ENCODE assay signal across 7 mouse cellular contexts in genomic region chr4:132555550-132555949, GRCm38 (mm10). TPM values are rescaled to one million over a fixed set of nuclear protein-coding genes. Genes with fewer than 3 reads are reported as not detected.
A peak's percentile ranks its signal among the peaks of the same experiment; 100 is the strongest.
DNase-seq lines count a peak whose midpoint lies in the region; ATAC-seq and TF ChIP-seq lines count a peak whose summit lies in the region.
"Not testable (repeated sequence)": the region's sequence is repeated elsewhere in the genome, so short reads cannot be mapped to it uniquely, and the experiment has no call there.

No protein-coding gene starts in this region.

- H3K4me3 ChIP-seq in MEL (ENCODE audit: control insufficient read depth in 1 of 2, insufficient read depth in 1 of 2, low read depth in 2 of 2, low read length in 2 of 2); heart, embryonic 10.5 days; heart, postnatal 0 days (ENCODE audit: low read depth, low read length); small intestine, adult 2 months (ENCODE audit: low read depth, low read length): not testable (repeated sequence)

- DNase-seq in B cell, adult 2 months, result peak; percentile 28
- peak; percentile 40 for DNase-seq in MEL (ENCODE audit: low read depth, low spot score)
- DNase-seq in heart, embryonic 10.5 days (ENCODE audit: low spot score); heart, postnatal 0 days (ENCODE audit: low spot score): not testable (repeated sequence)

- not testable (repeated sequence) for H3K27ac ChIP-seq in MEL (ENCODE audit: control insufficient read depth, low read depth, low read length)
- H3K27ac ChIP-seq in heart, embryonic 10.5 days, result peak overlapping the region; percentile 10; the same call in 1 of the 2 replicates
- peak overlapping the region; percentile 40; the same call in 1 of the 2 replicates for H3K27ac ChIP-seq in heart, postnatal 0 days (ENCODE audit: low read depth)
- H3K27ac ChIP-seq in small intestine, adult 2 months (ENCODE audit: insufficient read depth, low read depth, low read length), result 0 out of 2 replicates have a peak overlapping the region, but pooled peaks have one; percentile 5

- TF ChIP-seq POLR2A in MEL (IDR thresholded peaks at IDR 0.05; ENCODE audit: control insufficient read depth in 1 of 2, insufficient read depth in 1 of 2, low read depth in 1 of 2, low read length in 2 of 2, poor library complexity in 1 of 2); small intestine, adult 2 months (IDR thresholded peaks at IDR 0.05; ENCODE audit: low read depth, low read length): not testable (repeated sequence)

- TF ChIP-seq RAD21 in MEL (IDR thresholded peaks at IDR 0.05; ENCODE audit: low read depth, low read length), result not testable (repeated sequence)

- not testable (repeated sequence) for H3K9me3 ChIP-seq in MEL (replicated peaks; ENCODE audit: insufficient read depth, low read length); heart, embryonic 10.5 days; heart, postnatal 0 days (replicated peaks; ENCODE audit: control insufficient read depth, low read length)

- H3K9ac ChIP-seq in MEL (ENCODE audit: control insufficient read depth, low read depth, low read length, poor library complexity, severe bottlenecking); heart, postnatal 0 days (replicated peaks; ENCODE audit: low read depth, low read length): not testable (repeated sequence)

- not testable (repeated sequence) for H3K79me2 ChIP-seq in MEL (ENCODE audit: control insufficient read depth, insufficient read depth, low read length, poor library complexity)

- H3K36me3 ChIP-seq in MEL (ENCODE audit: control insufficient read depth in 1 of 2, insufficient read depth in 2 of 2, low read length in 2 of 2), result peaks cover 7 to 12% of the 10 kb centered on the region in 2 experiments
- H3K36me3 ChIP-seq in heart, embryonic 10.5 days, result peaks cover 38% of the 10 kb centered on the region
- peaks cover 32% of the 10 kb centered on the region for H3K36me3 ChIP-seq in heart, postnatal 0 days (replicated peaks; ENCODE audit: control insufficient read depth, insufficient read depth, low read length)
- H3K36me3 ChIP-seq in small intestine, adult 2 months (ENCODE audit: control insufficient read depth, insufficient read depth, low read length), result peaks cover 31% of the 10 kb centered on the region

- TF ChIP-seq CTCF in MEL (IDR thresholded peaks at IDR 0.05 in 2 of 3, conservative IDR thresholded peaks at IDR 0.05 in 1 of 3; ENCODE audit: control insufficient read depth in 1 of 3, insufficient read depth in 1 of 3, low read depth in 2 of 3, low read length in 3 of 3, poor library complexity in 1 of 3, severe bottlenecking in 1 of 3); heart, postnatal 0 days (IDR thresholded peaks at IDR 0.05; ENCODE audit: low read depth); small intestine, adult 2 months (IDR thresholded peaks at IDR 0.05; ENCODE audit: extremely low read depth, insufficient read length, insufficient replicate concordance, low read depth, low read length): not testable (repeated sequence)

- ATAC-seq in common myeloid progenitor, adult 5-6 weeks (replicated peaks; ENCODE audit: low read depth, poor library complexity, severe bottlenecking), result peak; percentile 48; the same call in 1 of the 2 replicates
- not testable (repeated sequence) for ATAC-seq in heart, postnatal 0 days (ENCODE audit: insufficient read depth, low read depth)
- peak; percentile 40 for ATAC-seq in megakaryocyte progenitor cell, adult 5-6 weeks (replicated peaks; ENCODE audit: poor library complexity)

- 89% methylated on average over 7 of the region's 7 CpGs for WGBS in heart, embryonic 10.5 days
- 93% methylated on average over 7 of the region's 7 CpGs for WGBS in heart, postnatal 0 days
- WGBS in small intestine, adult 2 months, result 85% methylated on average over 7 of the region's 7 CpGs

- H3K4me2 ChIP-seq in heart, postnatal 0 days (ENCODE audit: low read depth, low read length), result not testable (repeated sequence)

- not testable (repeated sequence) for TF ChIP-seq EP300 in MEL (IDR thresholded peaks at IDR 0.05; ENCODE audit: low read depth in 1 of 2, low read length in 2 of 2); heart, postnatal 0 days (IDR thresholded peaks at IDR 0.05; ENCODE audit: low read depth)

- not testable (repeated sequence) for H3K27me3 ChIP-seq in MEL (ENCODE audit: control insufficient read depth in 1 of 2, insufficient read depth in 2 of 2, low read length in 2 of 2); heart, embryonic 10.5 days (ENCODE audit: insufficient read depth, poor library complexity, severe bottlenecking); heart, postnatal 0 days (ENCODE audit: control insufficient read depth, insufficient read depth, low read length); small intestine, adult 2 months (ENCODE audit: control insufficient read depth, insufficient read depth, low read length)

- H3K4me1 ChIP-seq in MEL (ENCODE audit: control insufficient read depth in 1 of 2, insufficient read depth in 2 of 2, low read length in 2 of 2), result peaks cover 13 to 19% of the 10 kb centered on the region in 2 experiments
- peaks cover 20% of the 10 kb centered on the region for H3K4me1 ChIP-seq in heart, embryonic 10.5 days
- H3K4me1 ChIP-seq in heart, postnatal 0 days (ENCODE audit: control insufficient read depth, insufficient read depth), result peaks cover 12% of the 10 kb centered on the region; the same call in 1 of the 2 replicates
- not testable (repeated sequence) for H3K4me1 ChIP-seq in small intestine, adult 2 months (ENCODE audit: control insufficient read depth, insufficient read depth, insufficient read length, low read length)

TF ChIP-seq in MEL, 35 proteins besides CTCF, POLR2A, EP300 and RAD21:
- TF ChIP-seq ZNF384 (IDR thresholded peaks at IDR 0.05; ENCODE audit: low read depth, low read length), result peak; percentile 81

RNA-seq across cellular contexts. Expression of gene Ptafr, which starts 8.3 kb away (rescaled TPM):
- not detected in 2 replicates for total RNA-seq in MEL (2012; rRNA removed)
- polyA plus RNA-seq in MEL (2012; ENCODE audit: insufficient read depth in 1 of 2, insufficient read length in 2 of 2, low read depth in 1 of 2, low replicate concordance in 2 of 2, missing spikeins in 1 of 2), result under 1 TPM in 1 of 2 experiments, not detected in 1; 0.06 TPM
- total RNA-seq in common myeloid progenitor, adult 5-6 weeks (2017), result 2.1 TPM in 2 replicates
- 0.11 and 0.35 TPM in 2 replicates for polyA plus RNA-seq in heart, embryonic 10.5 days (2016; fragmentation: Nextera tagmentation; extraction: Ambion mirVana)
- total RNA-seq in heart, postnatal 0 days (2014; rRNA removed; ENCODE audit: low replicate concordance), result 0.08 and 1.5 TPM in 2 replicates
- 0.61 and 0.71 TPM in 2 replicates for polyA plus RNA-seq in heart, postnatal 0 days (2015; fragmentation: Nextera tagmentation; extraction: Ambion mirVana)
- 1.1 and 1.3 TPM in 2 replicates for total RNA-seq in megakaryocyte progenitor cell, adult 5-6 weeks (2015)
- 2.5 and 2.9 TPM in 2 replicates for total RNA-seq in megakaryocyte progenitor cell, adult 5-6 weeks (2017)
- 2.9 and 3.1 TPM in 2 replicates for polyA plus RNA-seq in small intestine, adult 2 months (2012; rRNA removed)

RNA-seq across cellular contexts. Expression of gene Dnajc8, which starts 20.2 kb away (rescaled TPM):
- total RNA-seq in MEL (2012; rRNA removed), result 110 and 115 TPM in 2 replicates
- 100 to 1,000 TPM in 1 of 2 experiments, not detected in 1; 246 TPM for polyA plus RNA-seq in MEL (2012; ENCODE audit: insufficient read depth in 1 of 2, insufficient read length in 2 of 2, low read depth in 1 of 2, low replicate concordance in 2 of 2, missing spikeins in 1 of 2)
- total RNA-seq in common myeloid progenitor, adult 5-6 weeks (2017), result 412 and 457 TPM in 2 replicates
- 143 and 194 TPM in 2 replicates for polyA plus RNA-seq in heart, embryonic 10.5 days (2016; fragmentation: Nextera tagmentation; extraction: Ambion mirVana)
- 64.0 and 104 TPM in 2 replicates for total RNA-seq in heart, postnatal 0 days (2014; rRNA removed; ENCODE audit: low replicate concordance)
- polyA plus RNA-seq in heart, postnatal 0 days (2015; fragmentation: Nextera tagmentation; extraction: Ambion mirVana), result 94.1 and 96.2 TPM in 2 replicates
- 134 and 147 TPM in 2 replicates for total RNA-seq in megakaryocyte progenitor cell, adult 5-6 weeks (2015)
- 416 and 463 TPM in 2 replicates for total RNA-seq in megakaryocyte progenitor cell, adult 5-6 weeks (2017)
- polyA plus RNA-seq in small intestine, adult 2 months (2012; rRNA removed), result 5.0 and 9.0 TPM in 2 replicates

RNA-seq across cellular contexts. Expression of gene Atpif1, which starts 22.1 kb away (rescaled TPM):
- 492 and 730 TPM in 2 replicates for total RNA-seq in MEL (2012; rRNA removed)
- polyA plus RNA-seq in MEL (2012; ENCODE audit: insufficient read depth in 1 of 2, insufficient read length in 2 of 2, low read depth in 1 of 2, low replicate concordance in 2 of 2, missing spikeins in 1 of 2), result 100 to 1,000 TPM in 1 of 2 experiments, not detected in 1; 566 TPM
- 1,728 and 2,046 TPM in 2 replicates for total RNA-seq in common myeloid progenitor, adult 5-6 weeks (2017)
- polyA plus RNA-seq in heart, embryonic 10.5 days (2016; fragmentation: Nextera tagmentation; extraction: Ambion mirVana), result 980 and 1,090 TPM in 2 replicates
- total RNA-seq in heart, postnatal 0 days (2014; rRNA removed; ENCODE audit: low replicate concordance), result 340 and 524 TPM in 2 replicates
- polyA plus RNA-seq in heart, postnatal 0 days (2015; fragmentation: Nextera tagmentation; extraction: Ambion mirVana), result 2,178 and 2,289 TPM in 2 replicates
- total RNA-seq in megakaryocyte progenitor cell, adult 5-6 weeks (2015), result 678 and 715 TPM in 2 replicates
- total RNA-seq in megakaryocyte progenitor cell, adult 5-6 weeks (2017), result 1,407 and 1,519 TPM in 2 replicates
- polyA plus RNA-seq in small intestine, adult 2 months (2012; rRNA removed), result 63.8 and 147 TPM in 2 replicates

RNA-seq across cellular contexts. Expression of gene Sesn2, which starts 45.2 kb away (rescaled TPM):
- total RNA-seq in MEL (2012; rRNA removed), result 9.6 and 38.3 TPM in 2 replicates
- 10 to 100 TPM in 1 of 2 experiments, not detected in 1; 27.5 TPM for polyA plus RNA-seq in MEL (2012; ENCODE audit: insufficient read depth in 1 of 2, insufficient read length in 2 of 2, low read depth in 1 of 2, low replicate concordance in 2 of 2, missing spikeins in 1 of 2)
- 1.6 and 3.2 TPM in 2 replicates for total RNA-seq in common myeloid progenitor, adult 5-6 weeks (2017)
- 9.6 and 10.1 TPM in 2 replicates for polyA plus RNA-seq in heart, embryonic 10.5 days (2016; fragmentation: Nextera tagmentation; extraction: Ambion mirVana)
- 6.2 and 8.9 TPM in 2 replicates for total RNA-seq in heart, postnatal 0 days (2014; rRNA removed; ENCODE audit: low replicate concordance)
- polyA plus RNA-seq in heart, postnatal 0 days (2015; fragmentation: Nextera tagmentation; extraction: Ambion mirVana), result 5.0 and 5.2 TPM in 2 replicates
- total RNA-seq in megakaryocyte progenitor cell, adult 5-6 weeks (2015), result 2.4 and 3.4 TPM in 2 replicates
- 2.6 and 3.0 TPM in 2 replicates for total RNA-seq in megakaryocyte progenitor cell, adult 5-6 weeks (2017)
- 4.0 and 6.7 TPM in 2 replicates for polyA plus RNA-seq in small intestine, adult 2 months (2012; rRNA removed)
